Mouse (Mus musculus) cerebellum, adult 2 months (tissue): ENCODE data around the gene Sell. TPM values are rescaled to one million over a fixed set of nuclear protein-coding genes. Genes with fewer than 3 reads are reported as not detected.

Experiments
- DNase-seq, 2 experiments: peaks; one replicate each; pipeline ENCODE4 v3.0.0; 2021
- H3K27ac ChIP-seq: fragments of 200-500 bp; 2 replicates; pipeline ENCODE4 v1.5.1; 2012; ENCODE audit warnings: low read length, control low read depth, inconsistent platforms; ENCODE audit not compliant: insufficient read depth
- H3K27me3 ChIP-seq: fragments of 200-500 bp; 2 replicates; pipeline ENCODE4 v1.6.1; 2012; ENCODE audit warnings: inconsistent platforms, mild to moderate bottlenecking, low read length, moderate library complexity; ENCODE audit not compliant: control insufficient read depth, insufficient read depth
- H3K4me1 ChIP-seq: fragments of 200-500 bp; 2 replicates; pipeline ENCODE4 v1.6.1; 2011; ENCODE audit warnings: low read length; ENCODE audit not compliant: control insufficient read depth, insufficient read depth
- H3K4me3 ChIP-seq: fragments of 200-500 bp; replicated peaks from 2 replicates; pipeline ENCODE3; 2011; ENCODE audit warnings: mild to moderate bottlenecking, low read depth, low read length, control low read depth; ENCODE audit not compliant: insufficient read depth
- CTCF ChIP-seq: fragments of 200-500 bp; IDR thresholded peaks from 2 replicates; pipeline ENCODE4 v1.5.1; 2011; ENCODE audit warnings: low read depth, mild to moderate bottlenecking, control low read depth, low read length, moderate library complexity, borderline replicate concordance; ENCODE audit not compliant: insufficient read depth
- POLR2A ChIP-seq: fragments of 200-500 bp; IDR thresholded peaks from 2 replicates; pipeline ENCODE4 v1.6.1; 2011; ENCODE audit warnings: low read length, control low read depth, borderline replicate concordance; ENCODE audit not compliant: insufficient read depth
- WGBS: fragments of 180-500 bp; shearing (Covaris S2); methylation state at CpG from one replicate; pipeline ENCODE4 v1.1.7; 2018; 5-methylcytosine and 5-hydroxymethylcytosine counted together
- polyA plus RNA-seq: library from polyadenylated mRNA; depleted of rRNA; stranded (reverse); fragments of >200 nt; gene quantifications from 2 replicates; pipeline ENCODE4 v1.2.3, GENCODE M21; 2012

Gene Sell
- polyA plus RNA-seq, 1 experiment: 0.15 TPM

- no peak overlapping the region for H3K27ac ChIP-seq
These were observed 21.2 kb upstream of the Sell start for GRCm38 (mm10) chr1:164040385-164041135.

GRCm38 (mm10) chr1:164043549-164043948 lies 18.2 kb upstream of the Sell start:
- TF ChIP-seq CTCF: no peak
- TF ChIP-seq POLR2A: no peak
- no peak for DNase-seq
- WGBS: 53% methylated on average over 3 of the region's 3 CpGs
- no peak overlapping the region for H3K27ac ChIP-seq
- H3K4me3 ChIP-seq: no peak overlapping the region
- H3K27me3 ChIP-seq: no peaks in the 10 kb centered on the region
- H3K4me1 ChIP-seq: no peaks in the 10 kb centered on the region

More at GRCm38 (mm10) chr1:164040385-164041135, 21.2 kb upstream of the Sell start:
- no peaks in the 10 kb centered on the region for H3K4me1 ChIP-seq
- no peak for TF ChIP-seq POLR2A
- no peak for TF ChIP-seq CTCF
- no peak for DNase-seq
- H3K4me3 ChIP-seq: no peak overlapping the region
- no peaks in the 10 kb centered on the region for H3K27me3 ChIP-seq
- 76% methylated on average over 10 of the region's 10 CpGs for WGBS

- no peak for DNase-seq
- Histone ChIP-seq H3K27me3 (no peaks in the 10 kb centered on the region), H3K27ac (no peak within 1 kb of the TSS), H3K4me1 (no peaks in the 10 kb centered on the region), H3K4me3 (no peak within 1 kb of the TSS)
- TF ChIP-seq CTCF (no peak), POLR2A (no peak)
- 65% methylated on average over 5 of the region's 5 CpGs for WGBS
These were observed 13.8 kb upstream of the Sell start, which contains the start of gene Sele for GRCm38 (mm10) chr1:164047934-164048333. Sele (plus strand) TSS chr1:164048234.

GRCm38 (mm10) chr1:164053561-164053960 lies 8.2 kb upstream of the Sell start:
- no peak for TF ChIP-seq POLR2A
- 92% methylated on average over 9 of the region's 9 CpGs for WGBS
- Histone ChIP-seq H3K4me1 (no peaks in the 10 kb centered on the region), H3K27ac (no peak overlapping the region), H3K4me3 (no peak overlapping the region), H3K27me3 (no peaks in the 10 kb centered on the region)
- no peak for DNase-seq

- Histone ChIP-seq H3K4me3 (no peak overlapping the region), H3K27me3 (no peaks in the 10 kb centered on the region), H3K27ac (no peak overlapping the region), H3K4me1 (no peaks in the 10 kb centered on the region)
- no peak for DNase-seq
- TF ChIP-seq CTCF (no peak), POLR2A (no peak)
- 37% methylated on average over 2 of the region's 2 CpGs for WGBS
These were observed 7.0 kb upstream of the Sell start for GRCm38 (mm10) chr1:164054800-164055199.

GRCm38 (mm10) chr1:164060071-164060470 lies 1.7 kb upstream of the Sell start:
- 88% methylated on average over 4 of the region's 4 CpGs for WGBS
- DNase-seq: no peak
- Histone ChIP-seq H3K4me3 (no peak overlapping the region), H3K27ac (no peak overlapping the region), H3K27me3 (no peaks in the 10 kb centered on the region), H3K4me1 (no peaks in the 10 kb centered on the region)
- TF ChIP-seq CTCF: no peak
- no peak for TF ChIP-seq POLR2A

GRCm38 (mm10) chr1:164061278-164061677 lies 504 bp upstream of the Sell start:
- no peaks in the 10 kb centered on the region for H3K4me1 ChIP-seq
- DNase-seq: no peak
- WGBS: 32% methylated on average over 4 of the region's 4 CpGs
- H3K4me3 ChIP-seq: no peak overlapping the region
- TF ChIP-seq POLR2A: no peak
- TF ChIP-seq CTCF: no peak
- H3K27me3 ChIP-seq: no peaks in the 10 kb centered on the region
- H3K27ac ChIP-seq: no peak overlapping the region

- H3K27me3 ChIP-seq: no peaks in the 10 kb centered on the region
- no peak for DNase-seq
- H3K27ac ChIP-seq: no peak overlapping the region
- 35% methylated on average over 2 of the region's 2 CpGs for WGBS
- TF ChIP-seq POLR2A (no peak), CTCF (no peak)
- H3K4me3 ChIP-seq: no peak overlapping the region
- no peaks in the 10 kb centered on the region for H3K4me1 ChIP-seq
These were observed 1.1 kb downstream of the Sell start for GRCm38 (mm10) chr1:164062856-164063255.
